In genomic region chr5:24424004-24424781, GRCm38 (mm10) we compare ENCODE assay signal across 9 mouse cellular contexts. TPM values are rescaled to one million over a fixed set of nuclear protein-coding genes. Genes with fewer than 3 reads are reported as not detected.
DNase-seq lines count a peak whose midpoint lies in the region; ATAC-seq lines count a peak whose summit lies in the region.
"Had no signal": no experiment of that assay in that cellular context is flagged by ENCODE, and none has a peak within 500 bp of the region (broad histone marks: within the 10 kb centered on the region; RNA-seq: fewer than 3 reads in every experiment).

No protein-coding gene starts in this region.

- H3K27me3 ChIP-seq in hindbrain, embryonic 12.5 days, result peaks cover 13% of the 10 kb centered on the region; the same call in 1 of the 2 replicates

- peak overlapping the region; percentile 90 for H3K27ac ChIP-seq in hindbrain, embryonic 12.5 days

- peak overlapping the region; percentile 57 for H3K4me3 ChIP-seq in hindbrain, embryonic 12.5 days

- H3K4me2 ChIP-seq in hindbrain, embryonic 12.5 days (replicated peaks), result peak overlapping the region; percentile 80

- peaks cover 20% of the 10 kb centered on the region for H3K36me3 ChIP-seq in hindbrain, embryonic 12.5 days

- 13% methylated on average over 21 of the region's 21 CpGs for WGBS in hindbrain, embryonic 12.5 days

- DNase-seq in heart, adult 8-10 months (ENCODE audit: low spot score), result peak; percentile 45
- no peak for DNase-seq in heart, postnatal 10 days
- peak; percentile 39 for DNase-seq in thymus, postnatal 4 days
- DNase-seq in thymus, postnatal 14 days, result no peak
- peak; percentile 64 for DNase-seq in lung, postnatal 36 days
- DNase-seq in adrenal gland, adult 8-10 months, result no peak
- no peak for DNase-seq in frontal cortex, postnatal 10 days (ENCODE audit: low spot score in 2 of 2)

- H3K9me3 ChIP-seq in hindbrain, embryonic 12.5 days (replicated peaks), result no peaks in the 10 kb centered on the region

- intact Hi-C loops in heart, postnatal 10 days (cut with DNase I), result loop anchor here (2.0 kb wide), 1 partner anchor 29 kb away; the partner anchor contains the start of gene Agap3

- peak overlapping the region; percentile 72 for H3K9ac ChIP-seq in hindbrain, embryonic 12.5 days

- ATAC-seq in hindbrain, embryonic 12.5 days (ENCODE audit: low FRiP score), result 0 out of 2 replicates have a peak, but pooled peaks have one; percentile 1

- H3K4me1 ChIP-seq in hindbrain, embryonic 12.5 days, result peaks cover 61% of the 10 kb centered on the region

RNA-seq across cellular contexts. Expression of gene Slc4a2, which starts 0.6 kb away (rescaled TPM):
- total RNA-seq in heart, adult 8-10 months (2022), result 10 to 100 TPM; 21.9 to 32.5 (median 24.7) TPM
- 10 to 100 TPM; 49.2 to 52.4 TPM for total RNA-seq in heart, postnatal 10 days (2021)
- 38.1 and 39.9 TPM in 2 replicates for polyA plus RNA-seq in hindbrain, embryonic 12.5 days (2016; fragmentation: Nextera tagmentation; extraction: Ambion mirVana)
- 10 to 100 TPM; 53.0 to 84.3 (median 65.6) TPM for total RNA-seq in adrenal gland, adult 8-10 months (2022)

RNA-seq across cellular contexts. Expression of gene Cdk5, which starts 0.9 kb away (rescaled TPM):
- total RNA-seq in heart, adult 8-10 months (2022), result 10 to 100 TPM; 17.3 to 23.7 (median 19.1) TPM
- total RNA-seq in heart, postnatal 10 days (2021), result 10 to 100 TPM; 21.5 to 25.0 TPM
- polyA plus RNA-seq in hindbrain, embryonic 12.5 days (2016; fragmentation: Nextera tagmentation; extraction: Ambion mirVana), result 61.0 and 63.8 TPM in 2 replicates
- 10 to 100 TPM; 43.2 to 66.8 (median 56.2) TPM for total RNA-seq in adrenal gland, adult 8-10 months (2022)

RNA-seq across cellular contexts. Expression of gene Asic3, which starts 11.0 kb away (rescaled TPM):
- under 1 TPM in 1 of 4 experiments, not detected in 3; 0.16 TPM for total RNA-seq in heart, adult 8-10 months (2022)
- under 1 TPM; 0.12 to 0.22 TPM for total RNA-seq in heart, postnatal 10 days (2021)
- 1.0 and 1.2 TPM in 2 replicates for polyA plus RNA-seq in hindbrain, embryonic 12.5 days (2016; fragmentation: Nextera tagmentation; extraction: Ambion mirVana)
- under 1 TPM in 3 of 4 experiments, not detected in 1; 0.30 to 0.59 (median 0.55) TPM for total RNA-seq in adrenal gland, adult 8-10 months (2022)
- total RNA-seq: left cerebral cortex, postnatal 14 days had no signal

RNA-seq across cellular contexts. Expression of gene Fastk, which starts 20.9 kb away (rescaled TPM):
- total RNA-seq in heart, adult 8-10 months (2022), result 100 to 1,000 TPM; 297 to 351 (median 327) TPM
- total RNA-seq in heart, postnatal 10 days (2021), result 100 to 1,000 TPM; 207 to 209 TPM
- 109 and 113 TPM in 2 replicates for polyA plus RNA-seq in hindbrain, embryonic 12.5 days (2016; fragmentation: Nextera tagmentation; extraction: Ambion mirVana)
- 100 to 1,000 TPM in 2 of 4 experiments, 10 to 100 TPM in 2; 96.8 to 117 (median 102) TPM for total RNA-seq in adrenal gland, adult 8-10 months (2022)

RNA-seq across cellular contexts. Expression of gene Tmub1, which starts 23.5 kb away (rescaled TPM):
- 10 to 100 TPM in 3 of 4 experiments, 1 to 10 TPM in 1; 9.8 to 12.3 (median 11.8) TPM for total RNA-seq in heart, adult 8-10 months (2022)
- total RNA-seq in heart, postnatal 10 days (2021), result 10 to 100 TPM in 1 of 2 experiments, 1 to 10 TPM in 1; 9.6 to 10.7 TPM
- polyA plus RNA-seq in hindbrain, embryonic 12.5 days (2016; fragmentation: Nextera tagmentation; extraction: Ambion mirVana), result 32.6 and 36.7 TPM in 2 replicates
- 10 to 100 TPM; 17.0 to 19.6 (median 17.7) TPM for total RNA-seq in adrenal gland, adult 8-10 months (2022)

Comparison
In these comparisons a context has a peak if more than half of its experiments do, and no peak if none do; other contexts are left out.
1. DNase-seq: peak in heart, adult 8-10 months (single experiment), thymus, postnatal 4 days (single experiment) and lung, postnatal 36 days (single experiment); none in heart, postnatal 10 days (0 of 2), thymus, postnatal 14 days (single experiment), adrenal gland, adult 8-10 months (single experiment) and frontal cortex, postnatal 10 days (0 of 2).